Mouse (Mus musculus) E14TG2a.4 (cell line): ENCODE results near the gene Vmn1r40.

Experiments
- CTCF ChIP-seq: conservative IDR thresholded peaks from 2 replicates; pipeline ENCODE4 v1.5.1; 2014; ENCODE audit warnings: low read length
- POU5F1 ChIP-seq: IDR thresholded peaks from 2 replicates; pipeline ENCODE4 v1.6.1; 2014; ENCODE audit warnings: low read length, borderline replicate concordance

- TF ChIP-seq CTCF (no peak), POU5F1 (no peak)
Measured at GRCm38 (mm10) chr6:89669556-89669955, 37.8 kb upstream of the Vmn1r40 start.
